Mouse (Mus musculus) embryonic facial prominence, embryonic 10.5 days (tissue): ENCODE measurements at regions not wholly inside any gene's neighbourhood (a gene's known extent, or its start where the extent isn't known, plus 50 kb on each side); places are given as distances from the start of the nearest gene placed in this dataset.

Source experiments
- DNase-seq: peaks from one replicate; pipeline ENCODE4 v3.0.0-alpha.2; 2017; ENCODE audit warnings: low spot score
- H3K27ac ChIP-seq: fragments of 300-500 bp; sonication (generic); replicated peaks from 2 replicates; pipeline ENCODE4 v1.5.1; 2016; ENCODE audit warnings: mild to moderate bottlenecking
- H3K27me3 ChIP-seq: fragments of 300-500 bp; sonication (generic); replicated peaks from 2 replicates; pipeline ENCODE4 v1.6.1; 2016; ENCODE audit warnings: low read depth, mild to moderate bottlenecking; ENCODE audit not compliant: poor library complexity, severe bottlenecking
- H3K36me3 ChIP-seq: fragments of 300-500 bp; sonication (generic); replicated peaks from 2 replicates; pipeline ENCODE4 v1.6.1; 2016; ENCODE audit warnings: mild to moderate bottlenecking, moderate library complexity
- H3K4me1 ChIP-seq: fragments of 300-500 bp; sonication (generic); 2 replicates; pipeline ENCODE4 v1.6.1; 2016
- H3K4me3 ChIP-seq: fragments of 300-500 bp; sonication (generic); 2 replicates; pipeline ENCODE4 v1.5.1; 2016; ENCODE audit warnings: mild to moderate bottlenecking, moderate library complexity
- H3K9me3 ChIP-seq: fragments of 300-500 bp; sonication (generic); 2 replicates; pipeline ENCODE4 v1.6.1; 2016; ENCODE audit warnings: mild to moderate bottlenecking
- WGBS: fragments of 180-500 bp; shearing (Covaris S2); methylation state at CpG from one replicate; pipeline ENCODE4 v1.1.7; 2016; 5-methylcytosine and 5-hydroxymethylcytosine counted together

- H3K4me1 ChIP-seq, result no peaks in the 10 kb centered on the region
- no peaks in the 10 kb centered on the region for H3K27me3 ChIP-seq
- DNase-seq, result no peak
- 79% methylated on average over 6 of the region's 6 CpGs for WGBS
- H3K4me3 ChIP-seq, result no peak overlapping the region
- no peak overlapping the region for H3K27ac ChIP-seq
- H3K9me3 ChIP-seq, result no peaks in the 10 kb centered on the region
- no peaks in the 10 kb centered on the region for H3K36me3 ChIP-seq
Measured at GRCm38 (mm10) chr2:50835511-50836320, 313.2 kb downstream of the Rnd3 start.

- no peaks in the 10 kb centered on the region for H3K27me3 ChIP-seq
- H3K4me3 ChIP-seq, result no peak overlapping the region
- WGBS, result 93% methylated on average over 5 of the region's 5 CpGs
- no peaks in the 10 kb centered on the region for H3K9me3 ChIP-seq
- H3K27ac ChIP-seq, result no peak overlapping the region
- no peaks in the 10 kb centered on the region for H3K4me1 ChIP-seq
- DNase-seq, result no peak
- H3K36me3 ChIP-seq, result no peaks in the 10 kb centered on the region
Measured at GRCm38 (mm10) chr2:50833791-50834190, 315.1 kb downstream of the Rnd3 start.

GRCm38 (mm10) chr2:50832471-50832870 lies 316.4 kb downstream of the Rnd3 start:
- Histone ChIP-seq H3K36me3 (no peaks in the 10 kb centered on the region), H3K4me1 (no peaks in the 10 kb centered on the region; the same call in 1 of the 2 replicates), H3K27ac (no peak overlapping the region), H3K27me3 (no peaks in the 10 kb centered on the region), H3K4me3 (no peak overlapping the region), H3K9me3 (no peaks in the 10 kb centered on the region)
- 74% methylated on average over 4 of the region's 4 CpGs for WGBS
- no peak for DNase-seq

GRCm38 (mm10) chr2:50830056-50830720 lies 318.7 kb downstream of the Rnd3 start:
- Histone ChIP-seq H3K4me3 (no peak overlapping the region), H3K27me3 (no peaks in the 10 kb centered on the region), H3K27ac (no peak overlapping the region), H3K9me3 (no peaks in the 10 kb centered on the region), H3K4me1 (peaks cover 14% of the 10 kb centered on the region), H3K36me3 (no peaks in the 10 kb centered on the region)
- 77% methylated on average over 5 of the region's 5 CpGs for WGBS
- no peak for DNase-seq

- WGBS, result 65% methylated on average over 5 of the region's 5 CpGs
- H3K27ac ChIP-seq, result peak overlapping the region; percentile 72
- no peaks in the 10 kb centered on the region for H3K27me3 ChIP-seq
- no peaks in the 10 kb centered on the region for H3K9me3 ChIP-seq
- peaks cover 27% of the 10 kb centered on the region for H3K4me1 ChIP-seq
- peak; percentile 63 for DNase-seq
- no peaks in the 10 kb centered on the region for H3K36me3 ChIP-seq
- no peak overlapping the region for H3K4me3 ChIP-seq
Measured at GRCm38 (mm10) chr2:50827097-50827496, 321.8 kb downstream of the Rnd3 start.

- Histone ChIP-seq H3K4me1 (peaks cover 27% of the 10 kb centered on the region), H3K9me3 (no peaks in the 10 kb centered on the region), H3K36me3 (no peaks in the 10 kb centered on the region), H3K4me3 (no peak overlapping the region), H3K27ac (peak overlapping the region; percentile 72), H3K27me3 (no peaks in the 10 kb centered on the region)
- 82% methylated on average over 3 of the region's 3 CpGs for WGBS
- no peak for DNase-seq
Measured at GRCm38 (mm10) chr2:50826537-50826936, 322.4 kb downstream of the Rnd3 start.

- peak; percentile 31 for DNase-seq
- H3K27ac ChIP-seq, result no peak overlapping the region
- peaks cover 27% of the 10 kb centered on the region for H3K4me1 ChIP-seq
- no peaks in the 10 kb centered on the region for H3K27me3 ChIP-seq
- H3K9me3 ChIP-seq, result no peaks in the 10 kb centered on the region
- H3K4me3 ChIP-seq, result no peak overlapping the region
- WGBS, result 58% methylated on average over 5 of the region's 5 CpGs
- H3K36me3 ChIP-seq, result no peaks in the 10 kb centered on the region
Measured at GRCm38 (mm10) chr2:50825626-50826025, 323.3 kb downstream of the Rnd3 start.

GRCm38 (mm10) chr2:50824782-50825181 lies 324.1 kb downstream of the Rnd3 start:
- Histone ChIP-seq H3K4me3 (no peak overlapping the region), H3K9me3 (no peaks in the 10 kb centered on the region), H3K27me3 (no peaks in the 10 kb centered on the region), H3K36me3 (no peaks in the 10 kb centered on the region), H3K27ac (peak overlapping the region; percentile 1; the same call in 1 of the 2 replicates), H3K4me1 (peaks cover 27% of the 10 kb centered on the region)
- WGBS, result 48% methylated on average over 3 of the region's 3 CpGs
- DNase-seq, result no peak

- Histone ChIP-seq H3K4me1 (peaks cover 30% of the 10 kb centered on the region), H3K27me3 (no peaks in the 10 kb centered on the region), H3K27ac (no peak overlapping the region), H3K36me3 (no peaks in the 10 kb centered on the region), H3K9me3 (no peaks in the 10 kb centered on the region), H3K4me3 (no peak overlapping the region)
- DNase-seq, result no peak
Measured at GRCm38 (mm10) chr2:50822738-50823137, 326.2 kb downstream of the Rnd3 start.

- no peak for DNase-seq
- H3K4me3 ChIP-seq, result no peak overlapping the region
- H3K27me3 ChIP-seq, result no peaks in the 10 kb centered on the region
- H3K9me3 ChIP-seq, result no peaks in the 10 kb centered on the region
- 85% methylated on average over 5 of the region's 5 CpGs for WGBS
- no peak overlapping the region for H3K27ac ChIP-seq
- H3K36me3 ChIP-seq, result no peaks in the 10 kb centered on the region
- H3K4me1 ChIP-seq, result peaks cover 26% of the 10 kb centered on the region
Measured at GRCm38 (mm10) chr2:50819305-50819665, 329.6 kb downstream of the Rnd3 start.

- WGBS, result 78% methylated on average over 7 of the region's 7 CpGs
- Histone ChIP-seq H3K36me3 (no peaks in the 10 kb centered on the region), H3K4me3 (no peak overlapping the region), H3K27ac (no peak overlapping the region), H3K4me1 (peaks cover 24% of the 10 kb centered on the region), H3K27me3 (no peaks in the 10 kb centered on the region), H3K9me3 (no peaks in the 10 kb centered on the region)
- no peak for DNase-seq
Measured at GRCm38 (mm10) chr2:50818557-50819304, 330.2 kb downstream of the Rnd3 start.

GRCm38 (mm10) chr2:50816364-50816763 lies 332.5 kb downstream of the Rnd3 start:
- H3K4me3 ChIP-seq, result no peak overlapping the region
- H3K27me3 ChIP-seq, result no peaks in the 10 kb centered on the region
- H3K4me1 ChIP-seq, result peaks cover 38% of the 10 kb centered on the region
- no peaks in the 10 kb centered on the region for H3K9me3 ChIP-seq
- DNase-seq, result no peak
- WGBS, result 75% methylated on average over 5 of the region's 5 CpGs
- peak overlapping the region; percentile 44 for H3K27ac ChIP-seq
- no peaks in the 10 kb centered on the region for H3K36me3 ChIP-seq
